Mouse (Mus musculus) CH12.LX (cell line): Measurements from ENCODE around the gene Col23a1. TPM values are rescaled to one million over a fixed set of nuclear protein-coding genes. Genes with fewer than 3 reads are reported as not detected.

ENCODE experiments used
- DNase-seq: peaks from one replicate; pipeline ENCODE4 v3.0.0-alpha.2; 2013; ENCODE audit errors: extremely low read depth
- H3K27ac ChIP-seq: 2 replicates; pipeline ENCODE4 v1.5.1; 2012; ENCODE audit warnings: low read depth, mild to moderate bottlenecking, control low read depth, moderate library complexity; ENCODE audit not compliant: insufficient read depth
- H3K27me3 ChIP-seq: replicated peaks from 2 replicates; pipeline ENCODE3; 2012; ENCODE audit warnings: inconsistent platforms
- H3K36me3 ChIP-seq, 2 experiments: replicated peaks in 1 of 2; 2 replicates each; pipeline versions ENCODE3 to v1.6.1; 2012; ENCODE audit warnings: inconsistent platforms in 1 of 2, low read length in 1 of 2, mild to moderate bottlenecking in 1 of 2, mixed read lengths in 1 of 2, moderate library complexity in 1 of 2; ENCODE audit not compliant: control insufficient read depth in 1 of 2, insufficient read depth in 1 of 2
- H3K4me1 ChIP-seq, 2 experiments: 2 replicates each; pipeline ENCODE4 v1.6.1; 2012; ENCODE audit warnings: inconsistent platforms in 1 of 2, moderate library complexity in 1 of 2; ENCODE audit not compliant: insufficient read depth in 2 of 2, control insufficient read depth in 1 of 2
- H3K4me2 ChIP-seq: 2 replicates; pipeline ENCODE4 v1.6.1; 2012; ENCODE audit warnings: low read depth, mild to moderate bottlenecking, control low read depth; ENCODE audit not compliant: poor library complexity, insufficient read depth, severe bottlenecking
- H3K4me3 ChIP-seq, 3 experiments: fragments of 150-350 bp in 1 of 3; sonication (generic) in 1 of 3; replicated peaks in 1 of 3; 2 replicates each; pipeline versions ENCODE3 to v1.5.1; 2011 to 2012; ENCODE audit warnings: low read depth in 2 of 3, low read length in 2 of 3, mild to moderate bottlenecking in 2 of 3, moderate library complexity in 2 of 3, control low read depth in 1 of 3, improper control_type of control experiment in 1 of 3, inconsistent platforms in 1 of 3, mixed read lengths in 1 of 3; ENCODE audit not compliant: poor library complexity in 1 of 3
- H3K79me2 ChIP-seq: replicated peaks from 2 replicates; pipeline ENCODE4 v1.6.1; 2012; ENCODE audit warnings: mild to moderate bottlenecking, moderate library complexity; ENCODE audit not compliant: control insufficient read depth, poor library complexity, insufficient read depth, severe bottlenecking; ENCODE audit errors: extremely low read depth
- H3K9ac ChIP-seq: 2 replicates; pipeline ENCODE4 v1.6.1; 2012; ENCODE audit warnings: low read depth, mild to moderate bottlenecking, control low read depth, moderate library complexity; ENCODE audit not compliant: insufficient read depth
- H3K9me3 ChIP-seq: replicated peaks from 2 replicates; pipeline ENCODE3; 2012; ENCODE audit warnings: low read length, inconsistent platforms, mixed read lengths
- BHLHE40 ChIP-seq: IDR thresholded peaks from 2 replicates; pipeline ENCODE4 v1.6.1; 2011; ENCODE audit warnings: mild to moderate bottlenecking, low read depth, low read length, improper control_type of control experiment
- CHD1 ChIP-seq: IDR thresholded peaks from 2 replicates; pipeline ENCODE4 v1.6.1; 2012; ENCODE audit warnings: low read depth, low read length, improper control_type of control experiment, inconsistent platforms
- CTCF ChIP-seq, 2 experiments: IDR thresholded peaks in 1 of 2; conservative IDR thresholded peaks in 1 of 2; 2 replicates each; pipeline ENCODE4 v1.5.1; 2011 to 2012; ENCODE audit warnings: low read depth in 2 of 2, low read length in 2 of 2, improper control_type of control experiment in 1 of 2, inconsistent platforms in 1 of 2, mild to moderate bottlenecking in 1 of 2, moderate library complexity in 1 of 2
- E2F4 ChIP-seq: IDR thresholded peaks from 2 replicates; pipeline ENCODE4 v1.6.1; 2011; ENCODE audit warnings: low read depth, low read length, improper control_type of control experiment; ENCODE audit not compliant: insufficient replicate concordance
- EP300 ChIP-seq: IDR thresholded peaks from 2 replicates; pipeline ENCODE4 v1.6.1; 2011; ENCODE audit warnings: low read length, improper control_type of control experiment
- HCFC1 ChIP-seq: IDR thresholded peaks from 2 replicates; pipeline ENCODE4 v1.6.1; 2012; ENCODE audit warnings: low read depth, mild to moderate bottlenecking, inconsistent platforms, low read length, improper control_type of control experiment
- IRF4 ChIP-seq: IDR thresholded peaks from 2 replicates; pipeline ENCODE4 v1.6.1; 2014; ENCODE audit warnings: low read depth, mild to moderate bottlenecking, inconsistent platforms, low read length, improper control_type of control experiment
- JUN ChIP-seq: IDR thresholded peaks from 2 replicates; pipeline ENCODE4 v1.6.1; 2011; ENCODE audit warnings: low read depth, mild to moderate bottlenecking, low read length, improper control_type of control experiment, moderate library complexity; ENCODE audit not compliant: insufficient read depth
- MAX ChIP-seq: IDR thresholded peaks from 2 replicates; pipeline ENCODE4 v1.6.1; 2011; ENCODE audit warnings: low read length, improper control_type of control experiment
- MAZ ChIP-seq: IDR thresholded peaks from 2 replicates; pipeline ENCODE4 v1.6.1; 2012; ENCODE audit warnings: low read depth, mild to moderate bottlenecking, inconsistent platforms, low read length, improper control_type of control experiment, moderate library complexity
- MEF2A ChIP-seq: IDR thresholded peaks from 2 replicates; pipeline ENCODE4 v1.6.1; 2014; ENCODE audit warnings: low read depth, mild to moderate bottlenecking, inconsistent platforms, low read length, improper control_type of control experiment, borderline replicate concordance
- MYC ChIP-seq: IDR thresholded peaks from 2 replicates; pipeline ENCODE4 v1.6.1; 2011; ENCODE audit warnings: low read depth, mild to moderate bottlenecking, improper control_type of control experiment, low read length
- NELFE ChIP-seq: IDR thresholded peaks from 2 replicates; pipeline ENCODE4 v1.6.1; 2011; ENCODE audit warnings: low read depth, low read length, improper control_type of control experiment
- NRF1 ChIP-seq: IDR thresholded peaks from 2 replicates; pipeline ENCODE4 v1.6.1; 2014; ENCODE audit warnings: low read depth, mild to moderate bottlenecking, inconsistent platforms, low read length, improper control_type of control experiment, moderate library complexity
- PAX5 ChIP-seq: IDR thresholded peaks from 2 replicates; pipeline ENCODE4 v1.6.1; 2012; ENCODE audit warnings: low read length, inconsistent platforms, mixed read lengths
- POLR2A ChIP-seq: IDR thresholded peaks from 2 replicates; pipeline ENCODE4 v1.6.1; 2011; ENCODE audit warnings: low read depth, mild to moderate bottlenecking, improper control_type of control experiment, low read length
- RCOR1 ChIP-seq: conservative IDR thresholded peaks from 2 replicates; pipeline ENCODE4 v1.6.1; 2012; ENCODE audit warnings: low read depth, mild to moderate bottlenecking, inconsistent platforms, low read length, improper control_type of control experiment
- ZC3H11A ChIP-seq: IDR thresholded peaks from 2 replicates; pipeline ENCODE4 v1.6.1; 2012; ENCODE audit warnings: low read depth, mild to moderate bottlenecking, inconsistent platforms, low read length, improper control_type of control experiment
- ZKSCAN1 ChIP-seq: IDR thresholded peaks from 2 replicates; pipeline ENCODE4 v1.6.1; 2012; ENCODE audit warnings: low read depth, inconsistent platforms, low read length, improper control_type of control experiment, borderline replicate concordance
- ZMIZ1 ChIP-seq: IDR thresholded peaks from 2 replicates; pipeline ENCODE4 v1.6.1; 2012; ENCODE audit warnings: low read depth, mild to moderate bottlenecking, inconsistent platforms, low read length, improper control_type of control experiment
- ZNF384 ChIP-seq: IDR thresholded peaks from 2 replicates; pipeline ENCODE4 v1.6.1; 2012; ENCODE audit warnings: low read depth, low read length, improper control_type of control experiment, inconsistent platforms
- dilution Hi-C: fragments of 300-500 bp; cut with MboI; formaldehyde crosslinking; loops from 2 replicates; pipeline ENCODE4 v1.14.3; 2020; ENCODE audit warnings: low sequenced_read_pairs; ENCODE audit not compliant: extremely low pct_unique_long_range_greater_than_20kb, extremely low pct_ligation_motif_present
- in situ Hi-C: fragments of 300-500 bp; cut with MboI; formaldehyde crosslinking; loops from 3 replicates; pipeline ENCODE4 v1.14.3; 2019; ENCODE audit warnings: low sequenced_read_pairs, low pct_ligation_motif_present, low pct_unique_long_range_greater_than_20kb, mixed read lengths
- polyA plus RNA-seq: library from polyadenylated mRNA; unstranded; fragments of >175 nt; gene quantifications from 2 replicates; pipeline ENCODE4 v1.2.1, GENCODE M21; 2012; ENCODE audit warnings: low read depth; ENCODE audit not compliant: insufficient read length
- total RNA-seq, 2 experiments: library from RNA; depleted of rRNA; stranded (reverse); fragments of 300-350 nt in 1 of 2; fragments of >200 nt in 1 of 2; gene quantifications; 2 replicates each; pipeline ENCODE4 v1.2.3; 2012 to 2014

The Col23a1 gene
- total and polyA plus RNA-seq, 3 experiments = 0.04 to 0.20 (median 0.08) TPM

DNA sequence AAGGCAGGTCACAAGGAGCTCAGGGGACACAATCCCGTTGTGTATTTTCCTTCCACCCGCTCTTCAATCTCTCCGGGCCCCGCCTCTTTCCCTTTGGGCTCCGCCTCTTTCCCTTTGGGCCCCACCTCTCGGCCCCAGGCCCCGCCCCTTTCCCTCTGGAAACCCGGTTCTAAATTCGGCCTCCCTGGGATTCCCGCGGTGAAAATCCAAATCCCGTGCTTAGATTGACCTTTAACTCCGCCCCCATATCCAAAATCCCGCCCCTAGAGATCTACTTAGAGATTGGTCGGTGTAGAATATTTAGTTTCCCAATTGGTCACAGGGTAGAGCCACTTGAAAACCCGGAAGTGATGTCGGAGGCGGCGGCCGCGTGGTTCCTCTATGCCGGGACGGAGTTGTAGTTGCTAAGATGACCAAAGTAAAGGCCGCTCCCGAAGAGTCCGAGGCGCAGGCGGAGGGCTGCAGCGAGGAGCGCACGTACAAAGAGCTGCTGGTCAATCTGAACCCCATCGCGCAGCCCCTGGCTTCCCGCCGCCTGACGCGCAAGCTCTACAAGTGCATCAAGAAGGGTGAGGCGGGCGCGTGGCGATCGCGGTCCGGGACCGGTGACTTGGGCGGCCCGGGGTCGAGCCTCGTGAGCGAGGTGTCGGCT is 329.8 kb downstream of the Col23a1 start, which contains the start of gene Nhp2 (continued):
- TF ChIP-seq CHD1 = no peak
- peak; percentile 94 for TF ChIP-seq BHLHE40
- TF ChIP-seq CTCF (conservative IDR thresholded peaks at IDR 0.05 in 1 of 2, IDR thresholded peaks at IDR 0.05 in 1 of 2; ENCODE audit: low read depth in 2 of 2, low read length in 2 of 2) = no peak
- no peak for TF ChIP-seq JUN
- TF ChIP-seq MAX = peak; percentile 97
- no peak for TF ChIP-seq PAX5
- peak; percentile 95 for TF ChIP-seq MEF2A
- peak; percentile 90; the same call in 1 of the 2 replicates for TF ChIP-seq RCOR1
- TF ChIP-seq IRF4 = peak; percentile 82
- peak; percentile 74 for TF ChIP-seq HCFC1
- peak; percentile 76 for TF ChIP-seq NELFE
- TF ChIP-seq POLR2A = peak; percentile 90
- no peak for TF ChIP-seq EP300
- peak; percentile 75; the same call in 1 of the 2 replicates for TF ChIP-seq ZMIZ1
- no peak for TF ChIP-seq ZNF384
- 0 out of 2 replicates have a peak, but pooled peaks have one; percentile 52 for TF ChIP-seq MAZ

DNA sequence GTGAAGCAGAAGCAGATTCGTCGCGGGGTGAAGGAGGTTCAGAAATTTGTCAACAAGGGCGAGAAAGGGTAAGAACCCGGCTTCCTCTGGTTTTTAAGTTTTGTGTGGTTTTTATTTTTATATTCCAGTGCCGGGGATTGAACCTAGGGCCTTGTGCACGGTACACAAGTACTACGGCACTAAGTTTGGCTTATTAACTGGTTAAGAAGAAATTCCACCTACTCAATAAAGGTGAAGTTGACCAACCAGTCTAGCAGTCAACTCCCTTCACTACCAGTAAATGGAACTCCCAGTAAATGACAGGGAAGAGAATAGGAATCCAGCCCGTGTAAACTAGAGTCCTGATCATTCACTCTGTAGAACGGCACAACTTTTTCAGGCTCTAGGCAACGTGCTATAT is 330.4 kb downstream of the Col23a1 start:
- Histone ChIP-seq H3K4me1 (peaks cover 12 to 56% of the 10 kb centered on the region in 2 experiments), H3K9ac (peak overlapping the region; percentile 87)
- TF ChIP-seq NRF1 (no peak), BHLHE40 (no peak), E2F4 (no peak), CHD1 (no peak), RCOR1 (no peak), ZC3H11A (no peak), ZKSCAN1 (no peak), MEF2A (no peak), MYC (no peak)
- TF ChIP-seq, all 38 proteins: peak for 0
- Histone ChIP-seq H3K4me2 (peak overlapping the region; percentile 84), H3K4me3 (peak overlapping the region; percentile 64 to 93 (median 68)), H3K27ac (peak overlapping the region; percentile 63), H3K79me2 (peaks cover 28% of the 10 kb centered on the region), H3K36me3 (peaks cover 39 to 41% of the 10 kb centered on the region in 2 experiments), H3K27me3 (no peaks in the 10 kb centered on the region), H3K9me3 (no peaks in the 10 kb centered on the region)
- DNase-seq = no peak
- in situ Hi-C loops = no loop called here
- dilution Hi-C loops = no loop called here
